Mouse (Mus musculus) intestine, embryonic 15.5 days (tissue): ENCODE measurements at regions not wholly inside any gene's neighbourhood (a gene's known extent, or its start where the extent isn't known, plus 50 kb on each side); places are given as distances from the start of the nearest gene placed in this dataset.

Experiments used
- ATAC-seq: fragments of 200-750 bp; cut with Nextera tagmentation; 2 replicates; pipeline ENCODE4 v1.8.0; 2017; ENCODE audit warnings: moderate TSS enrichment, moderate library complexity
- H3K27ac ChIP-seq: fragments of 300-500 bp; sonication (generic); 2 replicates; pipeline ENCODE4 v1.5.1; 2015; ENCODE audit warnings: mild to moderate bottlenecking, inconsistent platforms
- H3K27me3 ChIP-seq: fragments of 300-500 bp; sonication (generic); replicated peaks from 2 replicates; pipeline ENCODE4 v1.6.1; 2015; ENCODE audit warnings: inconsistent platforms
- H3K36me3 ChIP-seq: fragments of 300-500 bp; sonication (generic); 2 replicates; pipeline ENCODE4 v1.6.1; 2015; ENCODE audit warnings: inconsistent platforms
- H3K4me1 ChIP-seq: fragments of 300-500 bp; sonication (generic); replicated peaks from 2 replicates; pipeline ENCODE4 v1.6.1; 2015; ENCODE audit warnings: inconsistent platforms
- H3K4me2 ChIP-seq: fragments of 300-500 bp; sonication (generic); replicated peaks from 2 replicates; pipeline ENCODE4 v1.6.1; 2015; ENCODE audit warnings: mild to moderate bottlenecking, inconsistent platforms
- H3K4me3 ChIP-seq: fragments of 300-500 bp; sonication (generic); replicated peaks from 2 replicates; pipeline ENCODE4 v1.5.1; 2015; ENCODE audit warnings: inconsistent platforms
- H3K9ac ChIP-seq: fragments of 300-500 bp; sonication (generic); 2 replicates; pipeline ENCODE4 v1.6.1; 2015; ENCODE audit warnings: inconsistent platforms
- H3K9me3 ChIP-seq: fragments of 300-500 bp; sonication (generic); 2 replicates; pipeline ENCODE4 v1.6.1; 2016; ENCODE audit warnings: inconsistent platforms
- WGBS: fragments of 180-500 bp; shearing (Covaris S2); methylation state at CpG from one replicate; pipeline ENCODE4 v1.1.7; 2015; 5-methylcytosine and 5-hydroxymethylcytosine counted together

DNA sequence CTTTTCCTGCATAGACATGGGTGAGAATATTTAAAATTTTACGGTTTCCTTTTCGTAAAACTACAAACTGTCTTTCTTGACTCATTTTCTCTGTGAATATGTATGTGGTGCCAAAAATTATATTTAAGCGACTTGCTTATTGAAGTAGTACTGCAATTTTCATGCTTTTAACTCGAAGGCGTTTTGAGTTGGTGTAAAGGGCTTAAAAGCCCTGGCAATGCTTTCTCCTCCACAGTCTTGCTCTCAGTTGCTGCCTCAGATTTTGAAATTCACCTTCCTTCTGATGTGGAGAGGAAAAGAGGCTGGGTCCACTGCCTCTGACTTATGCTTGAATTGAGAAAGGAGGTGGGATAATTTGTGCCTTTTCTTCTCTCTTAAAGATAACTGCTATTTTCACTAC lies 629.6 kb upstream of the Nrsn1 start:
- H3K27ac ChIP-seq: no peak overlapping the region
- no peak overlapping the region for H3K4me2 ChIP-seq
- 88% methylated on average over 5 of the region's 5 CpGs for WGBS
- no peaks in the 10 kb centered on the region for H3K9me3 ChIP-seq
- H3K36me3 ChIP-seq: no peaks in the 10 kb centered on the region
- no peaks in the 10 kb centered on the region for H3K27me3 ChIP-seq
- H3K4me1 ChIP-seq: no peaks in the 10 kb centered on the region
- no peak overlapping the region for H3K9ac ChIP-seq
- no peak for ATAC-seq
- no peak overlapping the region for H3K4me3 ChIP-seq

DNA sequence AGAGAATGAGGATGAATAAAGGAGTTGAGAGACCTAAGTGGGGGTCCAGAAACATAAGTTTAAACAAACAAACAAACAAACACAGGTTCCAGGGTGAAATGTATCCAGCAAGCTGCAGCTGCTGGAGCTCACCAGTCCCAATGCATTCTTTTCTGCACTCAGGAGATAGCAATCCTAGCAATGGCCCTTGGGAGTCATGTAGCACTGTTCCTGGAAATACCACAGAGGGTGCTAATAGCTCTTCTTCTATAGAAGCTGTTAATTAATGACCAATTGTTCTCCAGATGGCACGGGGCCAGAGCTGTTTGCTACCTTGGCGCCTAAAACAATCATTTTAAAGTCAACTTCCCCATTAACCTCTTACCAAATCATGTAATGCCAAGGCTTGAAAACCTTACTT lies 622.8 kb upstream of the Nrsn1 start:
- 30% methylated on average over 2 of the region's 2 CpGs for WGBS
- Histone ChIP-seq H3K4me2 (no peak overlapping the region), H3K27ac (no peak overlapping the region), H3K9ac (no peak overlapping the region), H3K27me3 (no peaks in the 10 kb centered on the region), H3K36me3 (no peaks in the 10 kb centered on the region), H3K4me3 (no peak overlapping the region), H3K4me1 (no peaks in the 10 kb centered on the region), H3K9me3 (no peaks in the 10 kb centered on the region)
- ATAC-seq: no peak

DNA sequence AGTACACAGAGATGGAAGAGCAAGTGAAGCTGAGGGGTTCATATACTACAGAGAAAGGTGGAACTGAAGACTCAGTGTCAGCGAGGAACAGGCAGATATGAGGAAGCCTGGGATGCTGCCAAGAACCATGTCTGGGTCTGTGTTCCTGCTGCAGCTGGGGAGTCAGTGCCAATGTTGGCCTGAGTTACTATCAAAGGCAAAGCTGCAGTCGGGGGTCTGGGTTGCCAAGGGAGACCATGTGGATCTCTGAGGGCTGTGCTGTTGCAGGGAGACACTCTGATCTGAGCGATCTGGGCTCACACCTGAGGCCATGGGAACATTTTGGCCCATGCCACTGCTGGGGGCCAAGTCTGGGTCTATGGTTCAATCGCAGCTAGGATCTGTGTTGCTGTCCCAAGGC lies 612.5 kb upstream of the Nrsn1 start:
- H3K4me3 ChIP-seq: no peak overlapping the region
- no peak overlapping the region for H3K4me2 ChIP-seq
- WGBS: 74% methylated on average over 4 of the region's 4 CpGs
- no peaks in the 10 kb centered on the region for H3K27me3 ChIP-seq
- no peaks in the 10 kb centered on the region for H3K36me3 ChIP-seq
- no peak for ATAC-seq
- no peaks in the 10 kb centered on the region for H3K9me3 ChIP-seq
- no peaks in the 10 kb centered on the region for H3K4me1 ChIP-seq
- H3K27ac ChIP-seq: no peak overlapping the region
- no peak overlapping the region for H3K9ac ChIP-seq

DNA sequence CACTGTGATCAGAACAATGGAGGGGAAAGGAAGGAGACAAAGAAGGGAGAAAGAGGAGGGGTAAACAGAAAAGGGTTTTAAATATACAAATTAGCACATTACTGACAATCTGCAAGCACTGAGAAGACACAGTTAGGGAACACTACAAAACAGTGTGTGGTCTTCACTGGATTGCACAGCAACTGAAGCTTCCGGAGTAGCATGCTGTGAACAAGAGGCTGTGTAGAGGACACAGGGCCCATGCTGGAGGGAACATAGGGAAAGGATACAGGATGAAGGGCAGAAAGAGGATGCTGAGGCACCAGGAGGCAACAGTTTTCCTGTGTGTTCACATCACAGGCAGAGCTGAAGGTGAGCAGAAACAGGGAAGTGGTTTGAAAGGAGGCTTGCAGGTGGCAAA lies 598.6 kb upstream of the Nrsn1 start:
- no peaks in the 10 kb centered on the region for H3K27me3 ChIP-seq
- ATAC-seq: no peak
- no peak overlapping the region for H3K4me2 ChIP-seq
- H3K27ac ChIP-seq: no peak overlapping the region
- H3K9me3 ChIP-seq: no peaks in the 10 kb centered on the region
- WGBS: 90% methylated on average over 1 of the region's 1 CpGs
- no peaks in the 10 kb centered on the region for H3K36me3 ChIP-seq
- H3K9ac ChIP-seq: no peak overlapping the region
- no peak overlapping the region for H3K4me3 ChIP-seq
- no peaks in the 10 kb centered on the region for H3K4me1 ChIP-seq

DNA sequence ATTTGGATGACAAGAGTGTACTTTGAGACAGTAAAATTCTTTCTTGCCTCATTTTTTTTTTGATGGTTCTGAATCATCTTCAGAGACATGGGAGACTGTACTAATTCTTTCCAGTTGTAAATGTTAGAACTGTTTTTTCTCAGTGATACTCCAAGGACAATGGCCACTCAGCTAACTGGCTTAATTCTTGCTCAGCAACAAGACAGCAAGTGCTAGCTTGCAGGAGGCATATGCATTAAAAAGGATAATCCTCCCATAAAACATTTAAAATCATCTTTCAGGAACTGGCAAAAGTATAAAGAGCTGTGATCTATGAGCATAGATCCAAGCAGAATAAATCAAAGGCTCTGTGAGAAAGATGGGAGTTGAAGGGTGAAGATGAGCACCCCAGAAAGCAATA lies 587.9 kb upstream of the Nrsn1 start:
- Histone ChIP-seq H3K36me3 (no peaks in the 10 kb centered on the region), H3K9me3 (no peaks in the 10 kb centered on the region), H3K4me2 (no peak overlapping the region), H3K27me3 (no peaks in the 10 kb centered on the region), H3K4me3 (no peak overlapping the region), H3K4me1 (no peaks in the 10 kb centered on the region), H3K9ac (no peak overlapping the region), H3K27ac (no peak overlapping the region)
- ATAC-seq: no peak

DNA sequence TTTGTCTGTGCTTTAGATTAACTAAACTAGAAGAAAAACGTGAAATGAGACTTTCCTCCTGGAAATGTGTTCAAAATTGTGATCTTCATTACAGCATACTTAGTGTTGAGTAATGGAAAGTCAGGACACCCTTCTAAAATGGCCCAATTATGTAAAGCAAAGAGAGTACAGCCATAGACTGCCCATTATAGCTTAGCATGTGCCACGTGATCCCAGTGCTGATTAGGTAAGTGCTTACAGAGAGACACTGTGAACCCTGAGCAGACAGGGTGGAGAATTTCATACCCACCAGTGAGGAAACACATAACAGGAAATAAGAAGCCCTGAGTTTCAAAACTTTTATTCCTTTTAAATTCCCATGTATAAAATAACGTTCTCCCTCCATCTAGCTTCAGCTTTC lies 587.3 kb upstream of the Nrsn1 start:
- Histone ChIP-seq H3K4me2 (no peak overlapping the region), H3K36me3 (no peaks in the 10 kb centered on the region), H3K9ac (no peak overlapping the region), H3K4me3 (no peak overlapping the region), H3K27ac (no peak overlapping the region), H3K27me3 (no peaks in the 10 kb centered on the region), H3K9me3 (no peaks in the 10 kb centered on the region), H3K4me1 (no peaks in the 10 kb centered on the region)
- ATAC-seq: no peak
- whole genome bisulfite sequencing: 67% methylated on average over 3 of the region's 3 CpGs

DNA sequence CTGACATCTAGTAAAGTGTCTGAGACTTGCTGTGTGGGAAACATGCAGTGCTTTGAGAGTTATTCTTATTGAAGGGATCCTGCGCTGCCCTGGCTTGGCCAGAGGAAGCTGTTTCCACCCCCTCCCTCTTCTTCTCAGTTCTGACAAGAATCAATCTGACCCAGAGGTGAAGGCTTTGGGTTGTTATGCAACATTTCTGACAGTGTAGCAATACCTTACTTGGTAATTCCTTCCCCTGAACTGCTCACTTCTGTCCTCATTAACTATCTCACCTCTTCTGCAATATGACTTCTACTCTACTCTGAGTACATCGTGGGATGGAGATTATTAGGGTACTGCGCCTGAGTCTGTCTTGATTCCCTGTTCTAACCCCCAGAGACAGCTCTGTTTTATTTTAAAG lies 586.8 kb upstream of the Nrsn1 start:
- no peak overlapping the region for H3K4me2 ChIP-seq
- no peak for ATAC-seq
- no peaks in the 10 kb centered on the region for H3K27me3 ChIP-seq
- H3K36me3 ChIP-seq: no peaks in the 10 kb centered on the region
- H3K4me3 ChIP-seq: no peak overlapping the region
- no peak overlapping the region for H3K27ac ChIP-seq
- H3K4me1 ChIP-seq: no peaks in the 10 kb centered on the region
- WGBS: 81% methylated on average over 3 of the region's 3 CpGs
- H3K9me3 ChIP-seq: no peaks in the 10 kb centered on the region
- H3K9ac ChIP-seq: no peak overlapping the region

DNA sequence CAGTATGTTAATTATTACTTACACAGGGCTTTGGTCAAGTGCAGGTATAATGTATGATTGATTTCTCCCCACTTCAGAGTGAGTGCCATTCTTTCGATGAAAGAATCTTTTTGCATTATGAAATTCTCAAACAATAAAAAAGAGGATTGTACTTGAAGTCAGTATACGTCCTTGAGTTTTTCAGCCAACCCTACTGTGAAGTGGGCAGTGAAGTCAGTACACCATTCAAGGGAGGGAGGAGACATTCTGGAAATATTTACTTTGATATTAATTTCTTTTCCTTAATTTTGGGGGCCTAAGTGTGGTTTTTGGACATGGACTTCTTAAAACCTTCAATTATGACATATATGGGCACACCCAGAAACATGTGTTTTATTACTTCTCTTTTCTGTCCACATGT lies 586.2 kb upstream of the Nrsn1 start:
- no peaks in the 10 kb centered on the region for H3K4me1 ChIP-seq
- ATAC-seq: no peak
- no peak overlapping the region for H3K4me3 ChIP-seq
- no peaks in the 10 kb centered on the region for H3K9me3 ChIP-seq
- no peak overlapping the region for H3K4me2 ChIP-seq
- H3K9ac ChIP-seq: no peak overlapping the region
- H3K27ac ChIP-seq: no peak overlapping the region
- H3K36me3 ChIP-seq: no peaks in the 10 kb centered on the region
- H3K27me3 ChIP-seq: no peaks in the 10 kb centered on the region
- WGBS: 90% methylated on average over 2 of the region's 2 CpGs

DNA sequence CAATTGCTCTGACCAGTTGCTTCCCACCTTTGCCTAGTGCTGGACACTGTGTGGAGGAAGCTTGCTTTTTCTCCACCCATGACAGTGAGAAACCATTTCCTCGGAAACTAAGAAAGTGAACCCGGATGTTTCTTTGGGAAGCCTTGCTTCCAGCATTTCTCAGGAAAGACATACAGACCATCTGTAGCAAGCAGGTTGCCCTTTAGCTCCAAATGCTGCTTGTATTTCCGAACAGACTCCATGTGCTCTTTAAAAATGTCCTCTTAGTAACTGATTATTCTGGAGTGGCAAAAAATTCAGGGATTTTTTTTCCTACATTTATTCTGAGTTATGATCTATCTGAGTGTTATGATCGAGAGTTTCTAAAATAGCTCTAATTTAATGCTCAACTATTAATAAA lies 577.9 kb upstream of the Nrsn1 start:
- Histone ChIP-seq H3K27me3 (no peaks in the 10 kb centered on the region), H3K36me3 (no peaks in the 10 kb centered on the region), H3K4me3 (no peak overlapping the region), H3K9ac (no peak overlapping the region), H3K27ac (no peak overlapping the region), H3K4me2 (no peak overlapping the region), H3K4me1 (no peaks in the 10 kb centered on the region), H3K9me3 (no peaks in the 10 kb centered on the region)
- WGBS: 70% methylated on average over 4 of the region's 4 CpGs
- ATAC-seq: no peak

DNA sequence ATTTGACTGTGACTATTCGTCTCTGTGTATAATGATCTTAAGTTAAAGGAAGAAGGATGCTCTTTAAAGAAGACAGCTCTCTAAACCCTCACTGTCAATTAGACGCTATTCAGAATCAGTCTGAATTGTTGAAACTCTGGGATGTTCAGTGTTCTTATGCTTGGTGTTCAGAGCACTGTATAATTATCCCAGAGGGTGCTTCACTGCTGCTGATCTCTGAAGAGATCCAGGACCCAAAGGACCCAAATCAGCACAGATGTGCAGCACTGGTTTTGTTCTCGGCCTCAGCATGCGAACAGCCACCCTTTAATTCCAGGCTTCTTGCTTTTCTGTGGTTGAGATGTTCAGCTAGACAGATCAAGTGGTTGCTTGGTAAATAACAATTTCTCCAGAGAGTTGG lies 567.9 kb upstream of the Nrsn1 start:
- Histone ChIP-seq H3K27ac (no peak overlapping the region), H3K9me3 (no peaks in the 10 kb centered on the region), H3K27me3 (no peaks in the 10 kb centered on the region), H3K36me3 (no peaks in the 10 kb centered on the region), H3K4me3 (no peak overlapping the region), H3K9ac (no peak overlapping the region), H3K4me1 (no peaks in the 10 kb centered on the region), H3K4me2 (no peak overlapping the region)
- ATAC-seq: no peak
- 76% methylated on average over 4 of the region's 4 CpGs for WGBS

DNA sequence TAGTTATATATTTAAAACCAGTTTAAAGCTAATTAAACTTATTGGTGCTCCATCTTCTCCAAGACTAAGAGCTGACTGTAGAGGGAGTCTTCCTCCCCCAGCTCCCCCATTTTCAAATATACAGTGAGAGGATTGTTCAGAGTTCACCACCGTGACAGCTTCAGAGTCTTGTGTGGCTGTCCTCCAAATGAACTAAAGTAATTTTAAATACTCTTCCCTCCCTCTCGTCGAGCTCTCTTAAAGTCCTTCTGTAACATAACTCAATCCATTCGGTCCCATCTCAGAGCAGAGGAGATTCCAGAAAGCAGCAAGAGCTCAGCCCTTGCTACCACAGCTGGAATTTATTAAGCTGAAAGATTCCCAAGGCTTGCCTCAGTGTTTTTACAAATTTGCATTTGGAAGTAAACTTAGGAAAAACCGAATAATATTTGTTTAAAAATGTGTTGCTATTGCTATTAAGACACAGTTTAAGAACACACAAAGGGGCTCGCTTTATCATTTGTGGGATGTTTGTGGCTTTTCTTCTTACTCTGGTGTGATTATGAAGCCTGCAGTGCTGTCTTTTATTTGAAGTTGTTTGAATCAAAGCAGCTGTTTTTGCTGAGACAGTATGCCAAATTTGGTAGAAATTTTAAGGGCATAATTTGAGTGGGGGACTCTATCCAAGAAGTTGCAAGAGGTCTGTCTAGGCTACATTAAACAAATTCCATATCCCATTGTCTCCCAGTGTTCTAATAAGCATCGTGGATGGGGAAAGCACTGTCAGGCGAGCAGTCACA lies 559.0 kb upstream of the Nrsn1 start:
- Histone ChIP-seq H3K9me3 (no peaks in the 10 kb centered on the region), H3K4me2 (no peak overlapping the region), H3K36me3 (no peaks in the 10 kb centered on the region), H3K27me3 (no peaks in the 10 kb centered on the region), H3K27ac (peak overlapping the region; percentile 34; the same call in 1 of the 2 replicates), H3K9ac (no peak overlapping the region), H3K4me1 (no peaks in the 10 kb centered on the region), H3K4me3 (no peak overlapping the region)
- 41% methylated on average over 8 of the region's 8 CpGs for WGBS
- peak; percentile 86 for ATAC-seq

DNA sequence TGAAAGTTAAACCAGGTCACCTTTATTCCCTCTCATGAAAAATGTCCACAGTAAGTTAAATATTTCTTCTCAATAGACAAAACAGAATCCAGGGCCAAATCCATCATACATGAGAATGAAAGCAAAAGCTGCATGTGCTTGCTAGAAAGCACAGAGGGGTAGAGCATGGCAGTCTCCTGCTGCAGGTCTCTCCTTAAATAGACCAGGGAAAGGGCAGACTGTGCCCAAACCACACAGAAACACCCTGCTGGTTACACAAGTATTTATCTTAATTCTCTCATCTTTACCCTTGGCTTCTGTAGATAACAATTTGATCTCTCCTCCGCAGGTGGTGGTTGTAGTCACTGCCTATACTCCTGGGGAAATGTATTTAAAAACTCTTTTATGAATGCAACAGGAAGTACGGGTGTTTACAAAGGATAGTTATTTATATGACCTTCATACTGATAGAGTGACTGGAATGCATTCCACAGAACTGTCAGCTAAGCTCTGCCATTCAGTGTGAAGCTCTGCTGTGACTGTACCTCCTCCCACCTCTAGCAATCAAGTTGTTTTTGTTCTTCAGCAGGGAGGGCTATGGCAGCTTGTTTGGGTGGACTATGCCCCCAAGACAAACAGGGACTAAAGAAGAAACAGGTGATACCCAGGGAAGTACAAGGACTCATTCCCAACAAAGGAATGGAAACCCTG lies 538.4 kb upstream of the Nrsn1 start:
- H3K27me3 ChIP-seq: no peaks in the 10 kb centered on the region
- 36% methylated on average over 2 of the region's 2 CpGs for WGBS

DNA sequence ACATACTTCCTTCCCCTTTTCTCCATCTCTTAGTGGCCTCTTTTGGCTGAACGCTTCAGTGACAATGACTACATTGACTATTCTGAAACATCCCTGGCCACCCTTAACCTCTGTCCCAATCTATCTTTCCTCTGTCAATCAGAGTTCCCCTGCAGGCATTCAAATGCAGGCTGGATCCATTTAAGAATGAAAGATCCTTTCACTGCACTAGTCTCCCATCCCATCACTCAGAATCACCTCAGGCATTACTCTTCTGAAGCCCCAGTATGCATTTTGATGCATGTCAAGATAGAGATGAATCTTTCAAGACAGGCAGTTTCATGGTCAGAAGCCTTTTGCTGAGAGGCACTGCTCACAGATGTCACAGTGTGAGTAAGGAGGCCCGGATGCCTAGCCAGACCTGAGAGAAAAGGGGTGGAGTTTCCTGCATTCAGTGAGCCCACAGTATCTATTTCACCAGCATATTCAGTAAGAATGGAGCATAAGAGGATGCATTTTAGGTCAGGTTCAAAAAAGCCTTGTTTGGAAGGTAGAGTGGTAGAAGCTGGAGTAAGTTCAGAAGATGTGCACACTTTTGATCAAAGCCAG lies 523.0 kb upstream of the Nrsn1 start:
- no peaks in the 10 kb centered on the region for H3K9me3 ChIP-seq
- 61% methylated on average over 2 of the region's 2 CpGs for WGBS
- no peak overlapping the region for H3K9ac ChIP-seq
- ATAC-seq: no peak
- H3K27me3 ChIP-seq: no peaks in the 10 kb centered on the region
- no peak overlapping the region for H3K4me3 ChIP-seq
- no peaks in the 10 kb centered on the region for H3K4me1 ChIP-seq
- no peak overlapping the region for H3K4me2 ChIP-seq
- no peak overlapping the region for H3K27ac ChIP-seq
- no peaks in the 10 kb centered on the region for H3K36me3 ChIP-seq

More for the DNA sequence above, 538.4 kb upstream of the Nrsn1 start:
- Histone ChIP-seq H3K4me1 (no peaks in the 10 kb centered on the region), H3K27ac (no peak overlapping the region), H3K4me2 (no peak overlapping the region), H3K36me3 (no peaks in the 10 kb centered on the region), H3K9ac (no peak overlapping the region), H3K4me3 (no peak overlapping the region), H3K9me3 (no peaks in the 10 kb centered on the region)
- ATAC-seq: peak; percentile 49; the same call in 1 of the 2 replicates
